8 mouse cellular contexts compared by ENCODE assay signal in the genomic region with DNA sequence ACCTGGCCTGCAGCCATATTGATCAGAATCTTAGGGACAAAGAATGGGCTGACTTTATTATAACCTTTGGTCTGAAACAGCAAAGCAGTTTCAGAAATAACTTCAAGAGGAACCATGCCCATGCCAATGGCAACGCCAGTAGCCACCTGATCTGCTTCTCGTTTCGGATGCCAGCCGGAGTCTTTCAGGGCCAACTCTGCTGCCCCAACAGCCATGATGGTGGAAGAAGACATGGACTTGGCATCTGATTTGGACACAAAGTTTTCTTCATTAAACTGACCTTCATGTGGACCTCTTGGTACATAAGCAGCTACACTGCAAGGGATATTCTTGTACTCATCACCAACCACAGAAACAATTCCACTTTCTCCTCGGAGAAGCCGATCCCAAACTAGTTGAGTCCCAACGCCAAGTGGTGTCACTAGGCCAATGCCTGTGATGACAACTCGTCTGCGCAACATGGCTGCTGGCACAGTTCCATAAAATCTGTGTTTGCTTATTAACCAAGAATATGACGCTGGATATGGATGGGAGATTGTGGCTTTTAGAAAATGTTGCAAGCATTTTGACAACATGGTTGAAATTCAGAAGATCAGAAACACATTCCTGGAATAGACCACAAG. TPM values are rescaled to one million over a fixed set of nuclear protein-coding genes. Genes with fewer than 3 reads are reported as not detected.
A peak's percentile ranks its signal among the peaks of the same experiment; 100 is the strongest.
DNase-seq lines count a peak whose midpoint lies in the region; ATAC-seq and TF ChIP-seq lines count a peak whose summit lies in the region.

No protein-coding gene starts in this region.

- H3K27me3 ChIP-seq in testis, adult 2 months (ENCODE audit: control insufficient read depth, insufficient read depth, low read length): no peaks in the 10 kb centered on the region
- no peaks in the 10 kb centered on the region for H3K27me3 ChIP-seq in intestine, embryonic 16.5 days (replicated peaks; ENCODE audit: control insufficient read depth, insufficient read depth, low read length)
- H3K27me3 ChIP-seq in midbrain, embryonic 16.5 days (ENCODE audit: control insufficient read depth, insufficient read depth, low read depth, low read length): no peaks in the 10 kb centered on the region

- no peaks in the 10 kb centered on the region for H3K36me3 ChIP-seq in testis, adult 2 months (ENCODE audit: control insufficient read depth, insufficient read depth, low read length)
- H3K36me3 ChIP-seq in intestine, embryonic 16.5 days (ENCODE audit: control insufficient read depth, insufficient read depth, low read length): no peaks in the 10 kb centered on the region
- no peaks in the 10 kb centered on the region for H3K36me3 ChIP-seq in midbrain, embryonic 16.5 days (ENCODE audit: control insufficient read depth, insufficient read depth, low read length)

- TF ChIP-seq POLR2A in testis, adult 2 months (IDR thresholded peaks at IDR 0.05; ENCODE audit: control insufficient read depth, low read depth, low read length): no peak

- peak; percentile 45 for DNase-seq in cerebellum, adult 11-12 months
- DNase-seq in testis, postnatal 10 days (ENCODE audit: low spot score): no peak
- DNase-seq in yolk sac, embryonic 10.5 days (ENCODE audit: low spot score): no peak

- H3K4me2 ChIP-seq in intestine, embryonic 16.5 days (ENCODE audit: low read depth, low read length): peak overlapping the region; percentile 50
- peak overlapping the region; percentile 56 for H3K4me2 ChIP-seq in midbrain, embryonic 16.5 days (ENCODE audit: low read length)

- H3K27ac ChIP-seq in testis, adult 2 months (ENCODE audit: control insufficient read depth, insufficient read depth, low read depth, low read length): no peak overlapping the region
- no peak overlapping the region for H3K27ac ChIP-seq in intestine, embryonic 16.5 days (ENCODE audit: low read length)
- H3K27ac ChIP-seq in midbrain, embryonic 16.5 days (ENCODE audit: low read length): peak overlapping the region; percentile 71; the same call in 1 of the 2 replicates

- no peak for TF ChIP-seq CTCF in testis, adult 2 months (IDR thresholded peaks at IDR 0.05; ENCODE audit: control insufficient read depth, insufficient read depth, insufficient replicate concordance, low read depth, low read length)

- ATAC-seq in cerebellum, adult (ENCODE audit: insufficient number of reproducible peaks, low FRiP score, low TSS enrichment): no peak
- no peak for ATAC-seq in intestine, embryonic 16.5 days
- ATAC-seq in midbrain, embryonic 16.5 days: no peak
- ATAC-seq in frontal cortex, adult (ENCODE audit: low TSS enrichment): no peak

- H3K4me1 ChIP-seq in testis, adult 2 months (ENCODE audit: control insufficient read depth, insufficient read depth, low read length): peaks cover 4% of the 10 kb centered on the region
- no peaks in the 10 kb centered on the region for H3K4me1 ChIP-seq in intestine, embryonic 16.5 days (ENCODE audit: control insufficient read depth, insufficient read depth, low read length)
- peaks cover 10% of the 10 kb centered on the region for H3K4me1 ChIP-seq in midbrain, embryonic 16.5 days (ENCODE audit: control insufficient read depth, insufficient read depth, low read length)

- no peaks in the 10 kb centered on the region for H3K9me3 ChIP-seq in intestine, embryonic 16.5 days (ENCODE audit: control insufficient read depth, low read length)
- no peaks in the 10 kb centered on the region for H3K9me3 ChIP-seq in midbrain, embryonic 16.5 days (replicated peaks; ENCODE audit: control insufficient read depth, low read length, poor library complexity, severe bottlenecking)

- peak overlapping the region; percentile 96 for H3K4me3 ChIP-seq in testis, adult 2 months (ENCODE audit: control insufficient read depth, low read depth, low read length)
- peak overlapping the region; percentile 52 for H3K4me3 ChIP-seq in intestine, embryonic 16.5 days (ENCODE audit: low read length)
- peak overlapping the region; percentile 51 for H3K4me3 ChIP-seq in midbrain, embryonic 16.5 days (ENCODE audit: low read depth, low read length)

- 93% methylated on average over 10 of the region's 10 CpGs for WGBS in intestine, embryonic 16.5 days
- 95% methylated on average over 10 of the region's 10 CpGs for WGBS in midbrain, embryonic 16.5 days

- no peak overlapping the region for H3K9ac ChIP-seq in intestine, embryonic 16.5 days (ENCODE audit: low read depth, low read length)
- no peak overlapping the region for H3K9ac ChIP-seq in midbrain, embryonic 16.5 days (ENCODE audit: low read depth, low read length)

RNA-seq across cellular contexts. Expression of a gene that starts 6.8 kb away (rescaled TPM):
- polyA plus RNA-seq in testis, adult 2 months (2012; rRNA removed): 86.3 and 110 TPM in 2 replicates
- 37.2 and 37.4 TPM in 2 replicates for polyA plus RNA-seq in intestine, embryonic 16.5 days (2015; fragmentation: Nextera tagmentation; extraction: Ambion mirVana)
- 24.6 and 26.1 TPM in 2 replicates for polyA plus RNA-seq in midbrain, embryonic 16.5 days (2015; fragmentation: Nextera tagmentation; extraction: Ambion mirVana)

RNA-seq across cellular contexts. Expression of a gene that starts 7.3 kb away (rescaled TPM):
- polyA plus RNA-seq in testis, adult 2 months (2012; rRNA removed): 18.8 and 18.9 TPM in 2 replicates
- polyA plus RNA-seq in intestine, embryonic 16.5 days (2015; fragmentation: Nextera tagmentation; extraction: Ambion mirVana): 3.7 and 4.7 TPM in 2 replicates
- 2.5 and 2.8 TPM in 2 replicates for polyA plus RNA-seq in midbrain, embryonic 16.5 days (2015; fragmentation: Nextera tagmentation; extraction: Ambion mirVana)
